Mouse (Mus musculus): ENCODE data around the gene Phactr2. TPM values are rescaled to one million over a fixed set of nuclear protein-coding genes. Genes with fewer than 3 reads are reported as not detected.
"Not testable (repeated sequence)": the region's sequence is repeated elsewhere in the genome, so short reads cannot be mapped to it uniquely, and the experiment has no call there.

Phactr2 gene
- polyA plus RNA-seq, 1 experiment from 2014 or later, result 55.5 TPM

DNA sequence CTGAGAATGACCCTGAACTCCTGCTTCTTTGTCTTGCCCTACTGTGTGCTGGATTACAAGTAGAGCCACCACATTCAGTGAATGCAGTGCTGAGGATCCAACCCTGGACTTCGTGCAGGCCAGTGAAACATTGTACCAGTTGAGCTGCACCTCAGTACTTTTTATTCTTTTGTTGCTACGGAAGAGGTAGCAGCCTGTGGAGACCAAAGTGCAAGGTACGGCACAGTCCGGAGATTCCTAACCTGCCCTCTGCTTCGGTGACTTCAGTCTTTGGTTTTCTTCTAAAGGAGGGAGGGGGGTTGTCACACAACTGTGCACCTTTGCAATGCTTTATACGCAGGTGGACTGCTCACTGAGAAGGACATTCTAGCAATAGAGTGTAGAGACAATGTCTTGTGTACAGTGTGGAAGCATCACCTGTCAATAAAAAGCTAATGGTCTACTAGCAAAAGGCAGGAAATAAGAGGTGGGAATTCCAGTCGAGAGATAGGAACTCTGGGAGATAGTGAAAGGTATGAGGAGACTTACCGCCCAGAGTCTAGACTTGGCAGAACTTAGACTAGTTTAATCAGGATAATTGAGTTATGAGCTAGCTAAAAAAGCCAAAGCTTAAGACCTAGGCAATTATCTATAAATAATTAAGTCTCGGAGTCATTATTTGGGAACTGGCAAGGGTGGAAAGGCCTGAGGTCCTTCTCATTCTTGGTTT is 19.9 kb upstream of the Phactr2 start:
- Histone ChIP-seq H3K4me2 (ENCODE audit: low read depth, low read length) (no peak overlapping the region), H3K36me3 (ENCODE audit: control insufficient read depth, insufficient read depth) (no peaks in the 10 kb centered on the region), H3K4me1 (ENCODE audit: control insufficient read depth, insufficient read depth, low read length) (peaks cover 16% of the 10 kb centered on the region), H3K4me3 (ENCODE audit: low read length) (no peak overlapping the region), H3K9ac (ENCODE audit: low read length) (no peak overlapping the region), H3K9me3 (replicated peaks; ENCODE audit: control insufficient read depth, low read length) (no peaks in the 10 kb centered on the region), H3K27me3 (ENCODE audit: control insufficient read depth, insufficient read depth, low read length) (no peaks in the 10 kb centered on the region), H3K27ac (ENCODE audit: low read length) (no peak overlapping the region)
- 85% methylated on average over 9 of the region's 9 CpGs for WGBS
- no peak for ATAC-seq (replicated peaks; ENCODE audit: extremely low read depth, insufficient read depth, low FRiP score)

DNA sequence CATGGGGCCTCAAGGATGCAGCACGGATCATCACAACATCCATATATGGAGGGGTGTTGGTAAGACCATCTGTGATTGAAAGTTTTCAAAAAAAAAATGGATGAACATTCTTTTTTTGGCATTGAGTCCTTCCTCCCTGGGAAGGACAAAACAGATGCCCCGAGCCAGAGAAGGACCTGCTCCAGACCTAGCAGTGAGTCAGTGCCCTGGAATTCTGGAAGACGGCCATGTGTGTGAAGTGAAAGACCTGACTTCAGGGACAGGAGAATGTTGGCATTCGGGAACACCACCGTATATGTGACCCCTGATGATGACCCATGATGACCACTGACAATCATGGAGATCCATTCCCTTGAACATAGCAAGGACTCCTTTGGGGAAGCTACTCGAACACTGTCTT is 15.5 kb upstream of the Phactr2 start:
- 43% methylated on average over 6 of the region's 6 CpGs for WGBS
- Histone ChIP-seq H3K4me1 (ENCODE audit: control insufficient read depth, insufficient read depth, low read length) (peaks cover 6% of the 10 kb centered on the region), H3K4me3 (ENCODE audit: low read length) (no peak overlapping the region), H3K27ac (ENCODE audit: low read length) (peak overlapping the region; percentile 55; the same call in 1 of the 2 replicates), H3K36me3 (ENCODE audit: control insufficient read depth, insufficient read depth) (no peaks in the 10 kb centered on the region), H3K9ac (ENCODE audit: low read length) (no peak overlapping the region), H3K27me3 (ENCODE audit: control insufficient read depth, insufficient read depth, low read length) (no peaks in the 10 kb centered on the region), H3K4me2 (ENCODE audit: low read depth, low read length) (no peak overlapping the region), H3K9me3 (replicated peaks; ENCODE audit: control insufficient read depth, low read length) (no peaks in the 10 kb centered on the region)
- ATAC-seq (replicated peaks; ENCODE audit: extremely low read depth, insufficient read depth, low FRiP score), result peak; percentile 70; the same call in 1 of the 2 replicates

DNA sequence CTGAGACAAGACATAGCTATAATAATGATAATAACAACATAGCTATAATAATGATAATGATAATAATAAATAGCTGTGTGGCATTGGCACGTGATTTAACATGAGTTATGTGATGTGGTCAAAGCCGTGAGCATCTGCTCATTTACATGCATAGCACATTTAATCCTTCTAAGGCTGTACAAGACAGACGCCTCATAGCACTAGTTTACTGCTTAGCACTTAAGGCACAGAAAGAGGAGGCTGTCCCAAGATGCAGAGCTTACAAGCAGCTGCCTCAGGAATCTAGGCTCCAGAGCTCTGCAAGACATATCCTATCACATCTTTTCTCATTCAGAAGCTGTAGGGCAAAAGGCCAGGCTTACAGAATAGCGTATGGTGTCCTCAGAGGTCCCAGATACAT is 11.7 kb upstream of the Phactr2 start:
- H3K27ac ChIP-seq (ENCODE audit: low read length), result no peak overlapping the region
- H3K9me3 ChIP-seq (replicated peaks; ENCODE audit: control insufficient read depth, low read length), result no peaks in the 10 kb centered on the region; the same call in 1 of the 2 replicates
- H3K36me3 ChIP-seq (ENCODE audit: control insufficient read depth, insufficient read depth), result no peaks in the 10 kb centered on the region
- no peak overlapping the region for H3K9ac ChIP-seq (ENCODE audit: low read length)
- ATAC-seq (replicated peaks; ENCODE audit: extremely low read depth, insufficient read depth, low FRiP score), result no peak
- H3K4me2 ChIP-seq (ENCODE audit: low read depth, low read length), result no peak overlapping the region
- 80% methylated on average over 4 of the region's 4 CpGs for WGBS
- H3K27me3 ChIP-seq (ENCODE audit: control insufficient read depth, insufficient read depth, low read length), result no peaks in the 10 kb centered on the region
- peaks cover 6% of the 10 kb centered on the region for H3K4me1 ChIP-seq (ENCODE audit: control insufficient read depth, insufficient read depth, low read length)
- no peak overlapping the region for H3K4me3 ChIP-seq (ENCODE audit: low read length)

DNA sequence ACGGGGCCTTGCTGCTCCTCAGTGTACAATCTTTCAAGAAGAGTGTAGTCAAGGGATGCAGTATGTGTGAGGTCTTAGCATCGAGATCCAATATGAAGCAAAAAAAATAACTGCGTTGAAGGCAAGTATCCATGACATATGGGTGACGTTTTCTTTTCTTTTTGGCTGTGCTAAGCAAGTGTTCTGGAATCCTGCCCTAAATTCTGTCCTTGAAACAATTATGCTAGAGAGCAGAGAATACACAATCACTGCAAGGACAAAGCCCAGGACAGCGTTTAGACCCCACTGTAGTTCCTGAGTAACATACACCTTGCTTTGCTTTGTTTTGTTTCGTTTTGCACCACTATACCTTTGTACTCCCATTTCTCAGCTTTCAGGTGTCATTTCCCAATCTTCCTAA is 5.1 kb upstream of the Phactr2 start:
- WGBS, result 71% methylated on average over 6 of the region's 6 CpGs
- H3K9me3 ChIP-seq (replicated peaks; ENCODE audit: control insufficient read depth, low read length), result no peaks in the 10 kb centered on the region; the same call in 1 of the 2 replicates
- no peak overlapping the region for H3K4me3 ChIP-seq (ENCODE audit: low read length)
- ATAC-seq (replicated peaks; ENCODE audit: extremely low read depth, insufficient read depth, low FRiP score), result no peak
- H3K27me3 ChIP-seq (ENCODE audit: control insufficient read depth, insufficient read depth, low read length), result no peaks in the 10 kb centered on the region
- H3K27ac ChIP-seq (ENCODE audit: low read length), result no peak overlapping the region
- H3K4me2 ChIP-seq (ENCODE audit: low read depth, low read length), result no peak overlapping the region
- H3K9ac ChIP-seq (ENCODE audit: low read length), result no peak overlapping the region
- H3K4me1 ChIP-seq (ENCODE audit: control insufficient read depth, insufficient read depth, low read length), result peaks cover 7% of the 10 kb centered on the region; the same call in 1 of the 2 replicates
- no peaks in the 10 kb centered on the region for H3K36me3 ChIP-seq (ENCODE audit: control insufficient read depth, insufficient read depth)

DNA sequence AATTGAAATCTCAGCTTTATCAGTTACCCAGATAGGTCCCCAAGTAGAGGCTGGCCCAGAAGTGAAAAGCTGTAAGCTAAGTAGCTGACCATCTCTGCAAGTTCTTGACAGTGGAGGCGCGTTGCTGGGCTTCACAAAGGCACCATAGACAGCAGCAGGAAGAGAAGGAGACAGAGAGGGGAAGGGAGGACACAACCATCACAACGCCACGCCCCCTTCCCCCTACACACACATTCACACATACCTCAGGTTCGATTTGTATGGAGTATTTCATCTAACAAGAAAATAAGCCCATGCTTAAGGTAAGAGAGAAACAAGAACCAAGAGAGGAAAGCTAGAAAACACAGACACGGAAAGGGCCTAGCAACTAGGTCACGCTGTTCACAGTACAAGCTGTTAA is 909 bp upstream of the Phactr2 start:
- Histone ChIP-seq H3K27me3 (ENCODE audit: control insufficient read depth, insufficient read depth, low read length) (0 out of 2 replicates have a peak, but pooled peaks cover 2% of the 10 kb centered on the region), H3K4me2 (ENCODE audit: low read depth, low read length) (peak overlapping the region; percentile 91), H3K4me3 (ENCODE audit: low read length) (no peak overlapping the region; the same call in 1 of the 2 replicates), H3K9me3 (replicated peaks; ENCODE audit: control insufficient read depth, low read length) (no peaks in the 10 kb centered on the region), H3K9ac (ENCODE audit: low read length) (no peak overlapping the region), H3K4me1 (ENCODE audit: control insufficient read depth, insufficient read depth, low read length) (peaks cover 7% of the 10 kb centered on the region; the same call in 1 of the 2 replicates), H3K27ac (ENCODE audit: low read length) (no peak overlapping the region), H3K36me3 (ENCODE audit: control insufficient read depth, insufficient read depth) (no peaks in the 10 kb centered on the region)
- 32% methylated on average over 7 of the region's 7 CpGs for WGBS
- ATAC-seq (replicated peaks; ENCODE audit: extremely low read depth, insufficient read depth, low FRiP score), result no peak

DNA sequence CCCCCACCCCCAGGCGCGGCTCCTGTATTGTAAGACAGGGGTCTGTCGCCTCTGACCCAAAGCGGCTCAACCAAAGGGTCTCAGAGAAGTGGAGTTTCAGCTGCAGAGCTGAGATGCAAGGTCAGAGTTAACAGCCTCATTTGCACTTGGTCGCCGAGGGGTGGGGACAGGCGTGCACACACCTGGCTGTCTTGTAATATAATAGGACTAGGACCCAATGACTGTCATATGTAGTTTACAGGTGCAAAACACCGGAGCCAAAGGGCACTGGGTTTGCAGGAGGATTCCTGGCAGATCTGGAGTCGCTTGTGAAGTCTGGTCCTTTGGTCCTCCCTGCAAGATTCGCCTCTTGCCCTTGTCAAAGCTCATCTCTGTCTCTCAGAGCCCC is 350 bp upstream of the Phactr2 start:
- Histone ChIP-seq H3K4me3 (ENCODE audit: low read length) (peak overlapping the region; percentile 80), H3K27me3 (ENCODE audit: control insufficient read depth, insufficient read depth, low read length) (0 out of 2 replicates have a peak, but pooled peaks cover 2% of the 10 kb centered on the region), H3K36me3 (ENCODE audit: control insufficient read depth, insufficient read depth) (no peaks in the 10 kb centered on the region), H3K4me2 (ENCODE audit: low read depth, low read length) (peak overlapping the region; percentile 91), H3K27ac (ENCODE audit: low read length) (no peak overlapping the region; the same call in 1 of the 2 replicates), H3K9me3 (replicated peaks; ENCODE audit: control insufficient read depth, low read length) (no peaks in the 10 kb centered on the region), H3K9ac (ENCODE audit: low read length) (peak overlapping the region; percentile 87), H3K4me1 (ENCODE audit: control insufficient read depth, insufficient read depth, low read length) (peaks cover 7% of the 10 kb centered on the region; the same call in 1 of the 2 replicates)
- WGBS, result 6% methylated on average over 10 of the region's 10 CpGs
- no peak for ATAC-seq (replicated peaks; ENCODE audit: extremely low read depth, insufficient read depth, low FRiP score)

DNA sequence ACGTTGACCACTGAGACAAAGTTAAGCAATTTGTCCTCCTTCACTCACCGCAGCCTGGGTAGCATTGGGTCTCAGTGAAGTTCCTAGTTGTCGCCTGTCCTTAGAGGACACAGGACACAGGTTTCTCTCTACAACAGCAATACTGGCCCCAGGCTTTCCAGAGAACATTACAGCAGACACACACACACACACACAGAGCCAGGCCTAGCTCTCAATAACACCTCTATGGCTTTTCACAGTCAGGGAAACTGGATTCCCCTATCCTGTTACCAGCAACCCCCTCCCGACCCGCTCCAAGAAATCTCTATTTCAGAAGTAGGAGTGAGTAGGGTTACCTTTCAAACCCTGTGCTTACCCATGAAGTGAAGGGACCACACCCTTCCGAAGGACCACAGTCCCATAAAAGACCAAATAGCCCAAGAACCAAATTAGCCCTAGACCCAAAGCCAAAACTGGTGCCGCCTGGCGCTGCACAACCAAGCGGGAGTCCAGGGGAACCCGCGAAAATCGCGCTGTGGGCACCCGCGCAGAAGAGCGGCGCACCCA is 852 bp downstream of the Phactr2 start:
- 16% methylated on average over 17 of the region's 17 CpGs for WGBS
- Histone ChIP-seq H3K4me1 (ENCODE audit: control insufficient read depth, insufficient read depth, low read length) (peaks cover 14% of the 10 kb centered on the region; the same call in 1 of the 2 replicates), H3K27ac (ENCODE audit: low read length) (no peak overlapping the region), H3K9me3 (replicated peaks; ENCODE audit: control insufficient read depth, low read length) (no peaks in the 10 kb centered on the region), H3K9ac (ENCODE audit: low read length) (peak overlapping the region; percentile 87), H3K36me3 (ENCODE audit: control insufficient read depth, insufficient read depth) (no peaks in the 10 kb centered on the region), H3K27me3 (ENCODE audit: control insufficient read depth, insufficient read depth, low read length) (0 out of 2 replicates have a peak, but pooled peaks cover 2% of the 10 kb centered on the region), H3K4me3 (ENCODE audit: low read length) (peak overlapping the region; percentile 80), H3K4me2 (ENCODE audit: low read depth, low read length) (peak overlapping the region; percentile 91)
- no peak for ATAC-seq (replicated peaks; ENCODE audit: extremely low read depth, insufficient read depth, low FRiP score)

DNA sequence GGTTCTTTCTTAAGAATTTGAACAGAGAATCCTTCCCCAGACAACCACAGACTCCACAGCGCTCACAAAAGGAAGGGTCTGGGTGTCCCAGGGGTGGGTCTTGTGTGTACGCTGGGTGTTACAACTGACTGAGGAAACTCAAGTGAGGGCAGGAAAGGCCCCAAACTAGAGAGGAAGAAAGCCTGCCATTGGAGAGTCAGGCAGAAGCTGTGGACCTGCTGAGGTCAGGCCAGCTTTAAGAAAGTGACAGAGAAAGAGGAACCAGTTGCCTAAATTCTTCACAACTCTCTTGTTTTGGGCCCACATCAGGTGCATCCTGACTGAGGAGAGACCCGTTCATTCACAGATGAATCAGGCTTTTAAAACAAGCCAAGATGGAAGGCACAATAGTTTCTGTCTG is 4.0 kb downstream of the Phactr2 start:
- H3K9ac ChIP-seq (ENCODE audit: low read length), result no peak overlapping the region
- WGBS, result 84% methylated on average over 3 of the region's 3 CpGs

DNA sequence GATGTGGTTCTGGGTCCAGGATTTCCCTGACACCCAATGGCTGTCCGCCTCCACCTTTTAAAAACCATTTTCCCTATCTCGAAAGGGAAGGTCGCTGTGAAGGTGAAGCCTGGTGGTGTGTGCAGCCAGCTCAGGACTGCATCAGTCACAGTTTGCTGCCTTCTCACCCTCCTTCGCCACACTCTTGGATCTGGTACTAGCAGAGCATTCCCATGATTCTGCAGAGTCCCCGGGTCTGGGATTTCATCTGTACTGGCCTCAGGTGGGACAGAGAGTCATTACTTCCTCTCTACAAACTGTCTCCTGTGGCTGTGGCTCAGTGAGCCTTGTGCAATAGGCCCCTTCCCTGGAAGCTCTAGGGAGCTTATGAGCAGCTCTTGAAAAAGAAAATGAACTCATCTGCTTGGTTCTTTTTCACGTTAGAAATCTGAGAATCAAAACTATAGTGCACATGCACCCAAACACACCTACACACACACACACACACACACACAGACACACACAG is 6.1 kb downstream of the Phactr2 start:
- H3K9me3 ChIP-seq (replicated peaks; ENCODE audit: control insufficient read depth, low read length); H3K36me3 ChIP-seq (ENCODE audit: control insufficient read depth, insufficient read depth); H3K4me3 ChIP-seq (ENCODE audit: low read length); H3K27ac ChIP-seq (ENCODE audit: low read length); H3K4me2 ChIP-seq (ENCODE audit: low read depth, low read length); H3K9ac ChIP-seq (ENCODE audit: low read length); H3K27me3 ChIP-seq (ENCODE audit: control insufficient read depth, insufficient read depth, low read length); H3K4me1 ChIP-seq (ENCODE audit: control insufficient read depth, insufficient read depth, low read length); ATAC-seq (replicated peaks; ENCODE audit: extremely low read depth, insufficient read depth, low FRiP score): not testable (repeated sequence)
- 59% methylated on average over 6 of the region's 6 CpGs for WGBS

More for the DNA sequence above, 4.0 kb downstream of the Phactr2 start:
- Histone ChIP-seq H3K27me3 (ENCODE audit: control insufficient read depth, insufficient read depth, low read length) (0 out of 2 replicates have a peak, but pooled peaks cover 2% of the 10 kb centered on the region), H3K4me3 (ENCODE audit: low read length) (no peak overlapping the region), H3K4me1 (ENCODE audit: control insufficient read depth, insufficient read depth, low read length) (peaks cover 14% of the 10 kb centered on the region; the same call in 1 of the 2 replicates), H3K27ac (ENCODE audit: low read length) (no peak overlapping the region), H3K9me3 (replicated peaks; ENCODE audit: control insufficient read depth, low read length) (no peaks in the 10 kb centered on the region), H3K36me3 (ENCODE audit: control insufficient read depth, insufficient read depth) (no peaks in the 10 kb centered on the region), H3K4me2 (ENCODE audit: low read depth, low read length) (no peak overlapping the region)
- no peak for ATAC-seq (replicated peaks; ENCODE audit: extremely low read depth, insufficient read depth, low FRiP score)
